Mouse (Mus musculus) liver, embryonic 13.5 days (tissue): ENCODE data around the gene Sowahc. TPM values are rescaled to one million over a fixed set of nuclear protein-coding genes. Genes with fewer than 3 reads are reported as not detected.

ENCODE experiments used
- ATAC-seq: fragments of 200-750 bp; cut with Nextera tagmentation; 2 replicates; pipeline ENCODE4 v1.8.0; 2017; ENCODE audit warnings: low read depth, mild to moderate bottlenecking, moderate number of reproducible peaks, moderate library complexity
- DNase-seq: peaks from one replicate; pipeline ENCODE4 v3.0.0; 2022
- H3K27ac ChIP-seq: fragments of 300-500 bp; sonication (generic); 2 replicates; pipeline ENCODE4 v1.5.1; 2015; ENCODE audit warnings: moderate library complexity, mild to moderate bottlenecking, inconsistent platforms
- H3K27me3 ChIP-seq: fragments of 300-500 bp; sonication (generic); 2 replicates; pipeline ENCODE4 v1.6.1; 2015; ENCODE audit warnings: mild to moderate bottlenecking, inconsistent platforms
- H3K36me3 ChIP-seq: fragments of 300-500 bp; sonication (generic); 2 replicates; pipeline ENCODE4 v1.6.1; 2015; ENCODE audit warnings: mild to moderate bottlenecking, inconsistent platforms
- H3K4me1 ChIP-seq: fragments of 300-500 bp; sonication (generic); replicated peaks from 2 replicates; pipeline ENCODE4 v1.6.1; 2015; ENCODE audit warnings: inconsistent platforms
- H3K4me2 ChIP-seq: fragments of 300-500 bp; sonication (generic); 2 replicates; pipeline ENCODE4 v1.6.1; 2015; ENCODE audit warnings: inconsistent platforms, mild to moderate bottlenecking, moderate library complexity
- H3K4me3 ChIP-seq: fragments of 300-500 bp; sonication (generic); replicated peaks from 2 replicates; pipeline ENCODE4 v1.5.1; 2015; ENCODE audit warnings: mild to moderate bottlenecking, inconsistent platforms
- H3K9ac ChIP-seq: fragments of 300-500 bp; sonication (generic); 2 replicates; pipeline ENCODE4 v1.6.1; 2015; ENCODE audit warnings: mild to moderate bottlenecking, inconsistent platforms
- H3K9me3 ChIP-seq: fragments of 300-500 bp; sonication (generic); replicated peaks from 2 replicates; pipeline ENCODE4 v1.6.1; 2016; ENCODE audit warnings: inconsistent platforms
- WGBS: fragments of 180-500 bp; shearing (Covaris S2); methylation state at CpG from one replicate; pipeline ENCODE4 v1.1.7; 2015; ENCODE audit not compliant: insufficient replicate concordance; 5-methylcytosine and 5-hydroxymethylcytosine counted together
- polyA plus RNA-seq: library from polyadenylated mRNA; unstranded; fragments of >200 nt; fragmentation: Nextera tagmentation; extraction: Ambion mirVana; gene quantifications from 2 replicates; pipeline ENCODE4 v1.2.1, GENCODE M21; 2015

Gene Sowahc
- polyA plus RNA-seq, 1 experiment from 2014 or later: 1.5 TPM

GRCm38 (mm10) chr10:59256533-59256932, 34.8 kb downstream of the Sowahc start:
- no peaks in the 10 kb centered on the region for H3K9me3 ChIP-seq
- DNase-seq (no peak), ATAC-seq (no peak)
- no peak overlapping the region for H3K9ac ChIP-seq
- no peaks in the 10 kb centered on the region for H3K36me3 ChIP-seq
- H3K4me2 ChIP-seq: no peak overlapping the region
- H3K27ac ChIP-seq: no peak overlapping the region
- peaks cover 15% of the 10 kb centered on the region; the same call in 1 of the 2 replicates for H3K4me1 ChIP-seq
- 69% methylated on average over 2 of the region's 2 CpGs for WGBS
- no peaks in the 10 kb centered on the region for H3K27me3 ChIP-seq
- no peak overlapping the region for H3K4me3 ChIP-seq

- H3K4me1 ChIP-seq: peaks cover 27% of the 10 kb centered on the region
- no peak overlapping the region for H3K4me3 ChIP-seq
- WGBS: 73% methylated on average over 6 of the region's 6 CpGs
- H3K9ac ChIP-seq: no peak overlapping the region
- H3K9me3 ChIP-seq: no peaks in the 10 kb centered on the region
- ATAC-seq: no peak
- H3K27ac ChIP-seq: no peak overlapping the region
- no peak overlapping the region for H3K4me2 ChIP-seq
- no peaks in the 10 kb centered on the region for H3K27me3 ChIP-seq
- no peaks in the 10 kb centered on the region for H3K36me3 ChIP-seq
- no peak for DNase-seq
Measured at GRCm38 (mm10) chr10:59259572-59259971, 37.8 kb downstream of the Sowahc start.

GRCm38 (mm10) chr10:59261603-59262002, 39.9 kb downstream of the Sowahc start:
- H3K4me3 ChIP-seq: no peak overlapping the region
- no peaks in the 10 kb centered on the region for H3K9me3 ChIP-seq
- H3K36me3 ChIP-seq: no peaks in the 10 kb centered on the region
- peaks cover 31% of the 10 kb centered on the region for H3K4me1 ChIP-seq
- 68% methylated on average over 3 of the region's 3 CpGs for WGBS
- H3K27me3 ChIP-seq: no peaks in the 10 kb centered on the region
- DNase-seq (no peak), ATAC-seq (no peak)
- H3K9ac ChIP-seq: no peak overlapping the region
- no peak overlapping the region for H3K27ac ChIP-seq
- no peak overlapping the region for H3K4me2 ChIP-seq

GRCm38 (mm10) chr10:59262021-59262420, 40.3 kb downstream of the Sowahc start:
- DNase-seq: no peak
- no peak overlapping the region for H3K4me2 ChIP-seq
- H3K27me3 ChIP-seq: no peaks in the 10 kb centered on the region
- no peak overlapping the region for H3K9ac ChIP-seq
- ATAC-seq: no peak
- no peaks in the 10 kb centered on the region for H3K36me3 ChIP-seq
- H3K4me1 ChIP-seq: peaks cover 31% of the 10 kb centered on the region
- H3K9me3 ChIP-seq: no peaks in the 10 kb centered on the region
- no peak overlapping the region for H3K27ac ChIP-seq
- no peak overlapping the region for H3K4me3 ChIP-seq
- 70% methylated on average over 1 of the region's 1 CpGs for WGBS

GRCm38 (mm10) chr10:59262979-59263378, 41.2 kb downstream of the Sowahc start:
- H3K36me3 ChIP-seq: no peaks in the 10 kb centered on the region
- ATAC-seq (no peak), DNase-seq (no peak)
- WGBS: 43% methylated on average over 7 of the region's 7 CpGs
- H3K9me3 ChIP-seq: no peaks in the 10 kb centered on the region
- no peaks in the 10 kb centered on the region for H3K27me3 ChIP-seq
- no peak overlapping the region for H3K9ac ChIP-seq
- no peak overlapping the region for H3K4me2 ChIP-seq
- H3K4me1 ChIP-seq: peaks cover 31% of the 10 kb centered on the region
- no peak overlapping the region for H3K27ac ChIP-seq
- no peak overlapping the region for H3K4me3 ChIP-seq

GRCm38 (mm10) chr10:59265067-59265466, 43.3 kb downstream of the Sowahc start:
- DNase-seq (no peak), ATAC-seq (peak; percentile 59)
- no peak overlapping the region for H3K4me2 ChIP-seq
- H3K27ac ChIP-seq: no peak overlapping the region
- H3K4me1 ChIP-seq: peaks cover 35% of the 10 kb centered on the region
- H3K4me3 ChIP-seq: no peak overlapping the region
- 8% methylated on average over 7 of the region's 7 CpGs for WGBS
- no peak overlapping the region for H3K9ac ChIP-seq
- no peaks in the 10 kb centered on the region for H3K36me3 ChIP-seq
- H3K27me3 ChIP-seq: no peaks in the 10 kb centered on the region
- H3K9me3 ChIP-seq: no peaks in the 10 kb centered on the region

- Histone ChIP-seq H3K27ac (peak overlapping the region; percentile 15; the same call in 1 of the 2 replicates), H3K9me3 (no peaks in the 10 kb centered on the region), H3K4me3 (no peak overlapping the region), H3K4me2 (no peak overlapping the region), H3K36me3 (no peaks in the 10 kb centered on the region), H3K4me1 (peaks cover 37% of the 10 kb centered on the region), H3K27me3 (no peaks in the 10 kb centered on the region), H3K9ac (no peak overlapping the region)
- 0 out of 2 replicates have a peak, but pooled peaks have one; percentile 5 for ATAC-seq
- no peak for DNase-seq
- WGBS: 28% methylated on average over 4 of the region's 4 CpGs
Measured at GRCm38 (mm10) chr10:59265674-59266073, 43.9 kb downstream of the Sowahc start.

- H3K27me3 ChIP-seq: no peaks in the 10 kb centered on the region
- ATAC-seq: peak; percentile 25; the same call in 1 of the 2 replicates
- H3K9ac ChIP-seq: no peak overlapping the region
- H3K27ac ChIP-seq: peak overlapping the region; percentile 15; the same call in 1 of the 2 replicates
- no peaks in the 10 kb centered on the region for H3K36me3 ChIP-seq
- DNase-seq: no peak
- 77% methylated on average over 1 of the region's 1 CpGs for WGBS
- no peak overlapping the region for H3K4me2 ChIP-seq
- H3K9me3 ChIP-seq: no peaks in the 10 kb centered on the region
- H3K4me1 ChIP-seq: peaks cover 37% of the 10 kb centered on the region
- no peak overlapping the region for H3K4me3 ChIP-seq
Measured at GRCm38 (mm10) chr10:59266097-59266496, 44.3 kb downstream of the Sowahc start.

- H3K36me3 ChIP-seq: no peaks in the 10 kb centered on the region
- ATAC-seq: no peak
- no peak overlapping the region for H3K4me2 ChIP-seq
- peaks cover 35% of the 10 kb centered on the region for H3K4me1 ChIP-seq
- no peak overlapping the region for H3K4me3 ChIP-seq
- no peak overlapping the region for H3K27ac ChIP-seq
- H3K9ac ChIP-seq: no peak overlapping the region
- no peak for DNase-seq
- H3K27me3 ChIP-seq: no peaks in the 10 kb centered on the region
- 72% methylated on average over 2 of the region's 2 CpGs for WGBS
- H3K9me3 ChIP-seq: no peaks in the 10 kb centered on the region
Measured at GRCm38 (mm10) chr10:59267275-59267674, 45.5 kb downstream of the Sowahc start.

GRCm38 (mm10) chr10:59268109-59268508, 46.4 kb downstream of the Sowahc start:
- 27% methylated on average over 4 of the region's 4 CpGs for WGBS
- no peak for ATAC-seq
- Histone ChIP-seq H3K27me3 (no peaks in the 10 kb centered on the region), H3K9me3 (no peaks in the 10 kb centered on the region), H3K36me3 (no peaks in the 10 kb centered on the region), H3K27ac (no peak overlapping the region), H3K9ac (no peak overlapping the region), H3K4me3 (no peak overlapping the region), H3K4me2 (no peak overlapping the region), H3K4me1 (peaks cover 29% of the 10 kb centered on the region)
- no peak for DNase-seq

- Histone ChIP-seq H3K27me3 (no peaks in the 10 kb centered on the region), H3K4me2 (no peak overlapping the region), H3K36me3 (no peaks in the 10 kb centered on the region), H3K4me1 (peaks cover 25% of the 10 kb centered on the region), H3K4me3 (no peak overlapping the region), H3K9me3 (no peaks in the 10 kb centered on the region), H3K9ac (no peak overlapping the region), H3K27ac (no peak overlapping the region)
- ATAC-seq (no peak), DNase-seq (no peak)
- WGBS: 39% methylated on average over 3 of the region's 3 CpGs
Measured at GRCm38 (mm10) chr10:59268754-59269153, 47.0 kb downstream of the Sowahc start.

GRCm38 (mm10) chr10:59275745-59276144, 54.0 kb downstream of the Sowahc start:
- WGBS: 60% methylated on average over 5 of the region's 5 CpGs
- Histone ChIP-seq H3K36me3 (no peaks in the 10 kb centered on the region), H3K27me3 (0 out of 2 replicates have a peak, but pooled peaks cover 4% of the 10 kb centered on the region), H3K27ac (no peak overlapping the region), H3K9ac (no peak overlapping the region), H3K4me1 (peaks cover 6% of the 10 kb centered on the region; the same call in 1 of the 2 replicates), H3K9me3 (no peaks in the 10 kb centered on the region), H3K4me3 (no peak overlapping the region), H3K4me2 (no peak overlapping the region)
- ATAC-seq (no peak), DNase-seq (no peak)
